Mouse (Mus musculus) MEL (cell line): Measurements from ENCODE around the gene Eif2a. TPM values are rescaled to one million over a fixed set of nuclear protein-coding genes. Genes with fewer than 3 reads are reported as not detected.

ENCODE experiments used
- DNase-seq: peaks from one replicate; pipeline ENCODE4 v3.0.0; 2011; ENCODE audit warnings: low read depth, low spot score
- H3K27ac ChIP-seq: 2 replicates; pipeline ENCODE4 v1.5.1; 2012; ENCODE audit warnings: low read depth, mild to moderate bottlenecking, control low read depth, low read length, moderate library complexity; ENCODE audit not compliant: control insufficient read depth
- H3K27me3 ChIP-seq, 2 experiments: fragments of 150-350 bp in 1 of 2; sonication (generic) in 1 of 2; 2 replicates each; pipeline ENCODE4 v1.6.1; 2012; ENCODE audit warnings: low read length in 2 of 2, mild to moderate bottlenecking in 2 of 2, improper control_type of control experiment in 1 of 2, moderate library complexity in 1 of 2; ENCODE audit not compliant: insufficient read depth in 2 of 2, control insufficient read depth in 1 of 2
- H3K36me3 ChIP-seq, 2 experiments: 2 replicates each; pipeline ENCODE4 v1.6.1; 2012 to 2014; ENCODE audit warnings: low read length in 2 of 2, improper control_type of control experiment in 1 of 2, inconsistent platforms in 1 of 2, mild to moderate bottlenecking in 1 of 2; ENCODE audit not compliant: insufficient read depth in 2 of 2, control insufficient read depth in 1 of 2
- H3K4me1 ChIP-seq, 2 experiments: fragments of 150-350 bp in 1 of 2; sonication (generic) in 1 of 2; 2 replicates each; pipeline ENCODE4 v1.6.1; 2012; ENCODE audit warnings: low read length in 2 of 2, improper control_type of control experiment in 1 of 2, mild to moderate bottlenecking in 1 of 2; ENCODE audit not compliant: insufficient read depth in 2 of 2, control insufficient read depth in 1 of 2
- H3K4me3 ChIP-seq, 2 experiments: fragments of 150-350 bp in 1 of 2; sonication (generic) in 1 of 2; 2 replicates each; pipeline ENCODE4 v1.5.1; 2012; ENCODE audit warnings: low read depth in 2 of 2, low read length in 2 of 2, mild to moderate bottlenecking in 2 of 2, moderate library complexity in 2 of 2, control low read depth in 1 of 2, improper control_type of control experiment in 1 of 2; ENCODE audit not compliant: control insufficient read depth in 1 of 2, insufficient read depth in 1 of 2
- H3K79me2 ChIP-seq: 2 replicates; pipeline ENCODE4 v1.6.1; 2012; ENCODE audit warnings: mild to moderate bottlenecking, low read length, moderate library complexity; ENCODE audit not compliant: control insufficient read depth, poor library complexity, insufficient read depth
- H3K9ac ChIP-seq: 2 replicates; pipeline ENCODE4 v1.6.1; 2012; ENCODE audit warnings: low read depth, mild to moderate bottlenecking, control low read depth, low read length, moderate library complexity; ENCODE audit not compliant: control insufficient read depth, poor library complexity, severe bottlenecking
- H3K9me3 ChIP-seq: fragments of 150-350 bp; sonication (generic); replicated peaks from 2 replicates; pipeline ENCODE4 v1.6.1; 2012; ENCODE audit warnings: mild to moderate bottlenecking, low read length, improper control_type of control experiment, moderate library complexity; ENCODE audit not compliant: insufficient read depth
- BHLHE40 ChIP-seq: IDR thresholded peaks from 2 replicates; pipeline ENCODE4 v1.6.1; 2012; ENCODE audit warnings: low read depth, mild to moderate bottlenecking, inconsistent platforms, low read length, improper control_type of control experiment, borderline replicate concordance
- E2F4 ChIP-seq: IDR thresholded peaks from 2 replicates; pipeline ENCODE4 v1.6.1; 2011; ENCODE audit warnings: low read depth, low read length, improper control_type of control experiment, borderline replicate concordance
- ELF1 ChIP-seq: IDR thresholded peaks from 2 replicates; pipeline ENCODE4 v1.6.1; 2014; ENCODE audit warnings: low read depth, mild to moderate bottlenecking, inconsistent platforms, low read length, improper control_type of control experiment, moderate library complexity
- EP300 ChIP-seq, 2 experiments: IDR thresholded peaks; 2 replicates each; pipeline ENCODE4 v1.6.1; 2011; ENCODE audit warnings: improper control_type of control experiment in 2 of 2, low read length in 2 of 2, low read depth in 1 of 2, mild to moderate bottlenecking in 1 of 2
- ETS1 ChIP-seq: IDR thresholded peaks from 2 replicates; pipeline ENCODE4 v1.6.1; 2012; ENCODE audit warnings: low read depth, mild to moderate bottlenecking, inconsistent platforms, low read length, improper control_type of control experiment, moderate library complexity
- GATA1 ChIP-seq: IDR thresholded peaks from 2 replicates; pipeline ENCODE4 v1.6.1; 2011; ENCODE audit warnings: low read depth, low read length, improper control_type of control experiment
- JUND ChIP-seq: IDR thresholded peaks from 2 replicates; pipeline ENCODE4 v1.6.1; 2011; ENCODE audit warnings: low read depth, mild to moderate bottlenecking, improper control_type of control experiment, low read length
- KAT2A ChIP-seq: conservative IDR thresholded peaks from 2 replicates; pipeline ENCODE4 v1.6.1; 2012; ENCODE audit warnings: low read depth, low read length, improper control_type of control experiment, inconsistent platforms
- MAFK ChIP-seq: IDR thresholded peaks from 2 replicates; pipeline ENCODE4 v1.6.1; 2011; ENCODE audit warnings: low read depth, mild to moderate bottlenecking, low read length, improper control_type of control experiment, borderline replicate concordance
- MAX ChIP-seq: IDR thresholded peaks from 2 replicates; pipeline ENCODE4 v1.6.1; 2011; ENCODE audit warnings: low read length, improper control_type of control experiment
- MEF2A ChIP-seq: IDR thresholded peaks from 2 replicates; pipeline ENCODE4 v1.6.1; 2014; ENCODE audit warnings: low read depth, mild to moderate bottlenecking, inconsistent platforms, low read length, improper control_type of control experiment; ENCODE audit not compliant: poor library complexity, insufficient replicate concordance, severe bottlenecking; ENCODE audit errors: extremely low read depth
- MXI1 ChIP-seq: IDR thresholded peaks from 2 replicates; pipeline ENCODE4 v1.6.1; 2011; ENCODE audit warnings: mild to moderate bottlenecking, low read depth, low read length, improper control_type of control experiment
- MYB ChIP-seq: IDR thresholded peaks from 2 replicates; pipeline ENCODE4 v1.6.1; 2011; ENCODE audit warnings: mild to moderate bottlenecking, low read depth, low read length, improper control_type of control experiment
- POLR2A ChIP-seq, 2 experiments: IDR thresholded peaks; 2 replicates each; pipeline ENCODE4 v1.6.1; 2011 to 2012; ENCODE audit warnings: low read length in 2 of 2, mild to moderate bottlenecking in 2 of 2, control low read depth in 1 of 2, improper control_type of control experiment in 1 of 2, low read depth in 1 of 2, moderate library complexity in 1 of 2; ENCODE audit not compliant: control insufficient read depth in 1 of 2, insufficient read depth in 1 of 2, poor library complexity in 1 of 2
- POLR2AphosphoS5 ChIP-seq: IDR thresholded peaks from 2 replicates; pipeline ENCODE4 v1.6.1; 2012; ENCODE audit warnings: low read depth, borderline replicate concordance, mild to moderate bottlenecking, inconsistent platforms, low read length, moderate library complexity, mixed read lengths
- RAD21 ChIP-seq: IDR thresholded peaks from 2 replicates; pipeline ENCODE4 v1.6.1; 2011; ENCODE audit warnings: mild to moderate bottlenecking, low read depth, low read length, improper control_type of control experiment
- RCOR1 ChIP-seq: IDR thresholded peaks from 2 replicates; pipeline ENCODE4 v1.6.1; 2012; ENCODE audit warnings: low read depth, mild to moderate bottlenecking, inconsistent platforms, low read length, improper control_type of control experiment
- TCF12 ChIP-seq: IDR thresholded peaks from 2 replicates; pipeline ENCODE4 v1.6.1; 2014; ENCODE audit warnings: low read depth, mild to moderate bottlenecking, inconsistent platforms, low read length, improper control_type of control experiment, moderate library complexity
- UBTF ChIP-seq: IDR thresholded peaks from 2 replicates; pipeline ENCODE4 v1.6.1; 2012; ENCODE audit warnings: low read depth, mild to moderate bottlenecking, inconsistent platforms, low read length, improper control_type of control experiment, moderate library complexity, borderline replicate concordance; ENCODE audit not compliant: insufficient read depth
- USF1 ChIP-seq: IDR thresholded peaks from 2 replicates; pipeline ENCODE4 v1.6.1; 2014; ENCODE audit warnings: low read depth, mild to moderate bottlenecking, inconsistent platforms, low read length, improper control_type of control experiment, moderate library complexity
- ZKSCAN1 ChIP-seq: IDR thresholded peaks from 2 replicates; pipeline ENCODE4 v1.6.1; 2012; ENCODE audit warnings: low read depth, mild to moderate bottlenecking, inconsistent platforms, low read length, improper control_type of control experiment, moderate library complexity
- ZMIZ1 ChIP-seq: IDR thresholded peaks from 2 replicates; pipeline ENCODE4 v1.6.1; 2012; ENCODE audit warnings: low read depth, mild to moderate bottlenecking, inconsistent platforms, low read length, improper control_type of control experiment, moderate library complexity
- polyA plus RNA-seq, 2 experiments: library from polyadenylated mRNA; stranded (reverse) in 1 of 2; unstranded in 1 of 2; fragments of >175 nt in 1 of 2; fragments of >200 nt in 1 of 2; gene quantifications; 2 replicates each; pipeline versions ENCODE4 v1.2.1 to v1.2.4; 2012; ENCODE audit warnings: low replicate concordance in 2 of 2, low read depth in 1 of 2; ENCODE audit not compliant: insufficient read length in 2 of 2, insufficient read depth in 1 of 2, missing spikeins in 1 of 2
- total RNA-seq: library from RNA; depleted of rRNA; stranded (reverse); fragments of 300-350 nt; gene quantifications from 2 replicates; pipeline ENCODE4 v1.2.3, GENCODE M21; 2012

Gene Eif2a
- total and polyA plus RNA-seq, 3 experiments: 67.3 to 192 (median 70.2) TPM

DNA sequence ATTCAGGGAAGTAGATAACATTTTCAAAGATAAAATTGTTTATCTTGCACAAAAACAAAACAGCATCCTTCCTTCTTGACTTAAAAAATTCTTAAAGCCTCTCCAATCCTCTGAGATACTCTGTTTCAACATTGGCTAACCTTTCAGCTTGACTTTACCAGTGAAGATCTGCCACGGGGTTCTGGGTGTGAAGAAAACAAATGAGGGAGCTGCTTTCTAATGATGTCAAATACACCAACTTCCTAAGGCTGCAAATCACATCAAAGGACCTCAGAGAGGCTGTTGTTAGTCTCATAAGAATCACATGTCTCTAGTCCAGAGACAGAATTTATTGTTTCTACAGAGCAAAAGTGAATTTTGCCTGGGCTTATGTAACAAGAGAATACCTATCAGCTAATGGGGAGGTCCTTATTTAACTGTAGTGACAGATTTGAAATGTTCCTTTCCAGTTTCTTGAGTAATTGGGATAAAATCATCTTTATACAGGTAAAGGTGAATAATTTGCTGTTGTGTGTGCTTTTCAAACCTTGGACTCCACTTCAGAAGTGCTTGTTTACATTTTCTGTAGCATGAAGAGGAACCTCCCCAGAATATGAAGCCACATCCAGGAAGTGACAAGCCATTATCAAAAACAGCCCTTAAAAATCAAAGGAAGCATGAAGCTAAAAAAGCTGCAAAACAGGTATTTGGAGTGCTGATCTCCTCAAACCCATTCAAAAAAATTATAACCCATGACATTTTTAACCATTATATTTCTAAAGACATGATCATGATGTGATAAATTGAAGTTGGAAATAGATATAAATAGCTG, 26.6 kb downstream of the Eif2a start:
- Histone ChIP-seq H3K4me1 (peaks cover 0 to 2% of the 10 kb centered on the region in 2 experiments; a peak in 2 of 4 replicates), H3K79me2 (no peaks in the 10 kb centered on the region), H3K27ac (no peak overlapping the region), H3K9ac (no peak overlapping the region), H3K9me3 (no peaks in the 10 kb centered on the region), H3K4me3 (no peak overlapping the region), H3K27me3 (no peaks in the 10 kb centered on the region), H3K36me3 (peaks cover 2 to 32% of the 10 kb centered on the region in 2 experiments)
- DNase-seq: peak; percentile 26
- 0 out of 2 replicates have a peak, but pooled peaks have one; percentile 53 for TF ChIP-seq RCOR1
- TF ChIP-seq POLR2A (IDR thresholded peaks at IDR 0.05; ENCODE audit: control insufficient read depth in 1 of 2, insufficient read depth in 1 of 2, low read depth in 1 of 2, low read length in 2 of 2, poor library complexity in 1 of 2): no peak
- no peak for TF ChIP-seq BHLHE40
- TF ChIP-seq EP300 (IDR thresholded peaks at IDR 0.05; ENCODE audit: low read depth in 1 of 2, low read length in 2 of 2): no peak
- TF ChIP-seq ELF1: peak; percentile 50; the same call in 1 of the 2 replicates
- TF ChIP-seq MEF2A: no peak
- TF ChIP-seq ZMIZ1: no peak
- TF ChIP-seq MAFK: no peak
- TF ChIP-seq GATA1: 0 out of 2 replicates have a peak, but pooled peaks have one; percentile 28
- TF ChIP-seq MAX: no peak

DNA sequence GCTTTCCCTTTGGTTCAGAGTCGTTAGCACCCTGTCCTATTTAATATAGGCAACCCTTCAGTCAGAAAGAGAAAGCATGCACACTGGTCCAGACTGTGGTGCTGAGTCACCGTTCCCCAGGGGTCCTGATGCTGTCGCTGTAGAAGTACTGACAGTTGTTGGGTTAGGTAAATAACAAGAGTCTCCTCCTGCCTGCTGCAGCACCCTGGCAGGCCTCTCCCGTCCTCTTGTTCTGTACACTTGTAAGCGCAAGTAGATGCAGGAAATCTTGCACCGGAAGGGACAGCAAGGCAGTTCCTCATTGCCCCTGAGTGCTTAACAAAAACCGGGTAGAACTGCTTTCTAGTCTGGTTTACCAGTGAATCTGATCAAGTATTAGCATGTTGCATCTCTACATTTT, 31.0 kb downstream of the Eif2a start:
- Histone ChIP-seq H3K79me2 (no peaks in the 10 kb centered on the region), H3K4me3 (no peak overlapping the region), H3K9me3 (no peaks in the 10 kb centered on the region), H3K27ac (no peak overlapping the region), H3K4me1 (peaks cover 0 to 2% of the 10 kb centered on the region in 2 experiments; a peak in 2 of 4 replicates), H3K9ac (no peak overlapping the region), H3K36me3 (peaks cover 2 to 21% of the 10 kb centered on the region in 2 experiments), H3K27me3 (no peaks in the 10 kb centered on the region)
- no peak for DNase-seq
- TF ChIP-seq POLR2AphosphoS5: no peak
- TF ChIP-seq MEF2A: no peak
- no peak for TF ChIP-seq ZMIZ1

DNA sequence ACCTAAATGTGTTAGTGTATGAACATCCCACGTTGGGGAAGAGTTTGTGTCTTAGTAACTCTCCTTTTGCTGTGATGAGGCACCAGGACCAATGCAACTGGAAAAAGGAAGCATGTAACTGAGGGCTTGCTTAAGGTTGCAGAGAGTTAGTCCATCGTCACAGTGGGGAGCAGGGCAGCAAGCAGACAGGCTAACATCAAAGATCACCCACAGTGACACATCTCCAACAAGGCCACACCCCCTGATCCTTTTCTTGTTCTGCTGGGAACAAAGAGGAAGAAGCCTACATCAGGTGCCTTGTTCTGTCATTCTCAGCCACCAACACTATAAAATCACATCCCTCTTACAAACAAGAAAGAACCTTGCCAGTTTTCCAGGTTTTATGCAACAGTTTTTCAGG, 34.3 kb downstream of the Eif2a start:
- no peak overlapping the region for H3K9ac ChIP-seq
- DNase-seq: peak; percentile 30
- no peak overlapping the region for H3K4me3 ChIP-seq
- peaks cover 0 to 9% of the 10 kb centered on the region in 2 experiments; a peak in 2 of 4 replicates for H3K36me3 ChIP-seq
- no peaks in the 10 kb centered on the region for H3K27me3 ChIP-seq
- H3K27ac ChIP-seq: no peak overlapping the region
- no peaks in the 10 kb centered on the region for H3K4me1 ChIP-seq
- H3K9me3 ChIP-seq: no peaks in the 10 kb centered on the region
- H3K79me2 ChIP-seq: no peaks in the 10 kb centered on the region
- no peak for TF ChIP-seq POLR2AphosphoS5
- no peak for TF ChIP-seq E2F4
- TF ChIP-seq MXI1: no peak
- no peak for TF ChIP-seq GATA1
- no peak for TF ChIP-seq KAT2A
- TF ChIP-seq MYB: no peak
- no peak for TF ChIP-seq ZKSCAN1
- TF ChIP-seq ETS1: no peak
- no peak for TF ChIP-seq USF1
- TF ChIP-seq ELF1: no peak
- TF ChIP-seq TCF12: no peak
- no peak for TF ChIP-seq RAD21
- TF ChIP-seq UBTF: no peak
- no peak for TF ChIP-seq ZMIZ1
- TF ChIP-seq JUND: no peak
